Mouse (Mus musculus): Measurements from ENCODE around the gene Thbs2.

The Thbs2 gene

DNA sequence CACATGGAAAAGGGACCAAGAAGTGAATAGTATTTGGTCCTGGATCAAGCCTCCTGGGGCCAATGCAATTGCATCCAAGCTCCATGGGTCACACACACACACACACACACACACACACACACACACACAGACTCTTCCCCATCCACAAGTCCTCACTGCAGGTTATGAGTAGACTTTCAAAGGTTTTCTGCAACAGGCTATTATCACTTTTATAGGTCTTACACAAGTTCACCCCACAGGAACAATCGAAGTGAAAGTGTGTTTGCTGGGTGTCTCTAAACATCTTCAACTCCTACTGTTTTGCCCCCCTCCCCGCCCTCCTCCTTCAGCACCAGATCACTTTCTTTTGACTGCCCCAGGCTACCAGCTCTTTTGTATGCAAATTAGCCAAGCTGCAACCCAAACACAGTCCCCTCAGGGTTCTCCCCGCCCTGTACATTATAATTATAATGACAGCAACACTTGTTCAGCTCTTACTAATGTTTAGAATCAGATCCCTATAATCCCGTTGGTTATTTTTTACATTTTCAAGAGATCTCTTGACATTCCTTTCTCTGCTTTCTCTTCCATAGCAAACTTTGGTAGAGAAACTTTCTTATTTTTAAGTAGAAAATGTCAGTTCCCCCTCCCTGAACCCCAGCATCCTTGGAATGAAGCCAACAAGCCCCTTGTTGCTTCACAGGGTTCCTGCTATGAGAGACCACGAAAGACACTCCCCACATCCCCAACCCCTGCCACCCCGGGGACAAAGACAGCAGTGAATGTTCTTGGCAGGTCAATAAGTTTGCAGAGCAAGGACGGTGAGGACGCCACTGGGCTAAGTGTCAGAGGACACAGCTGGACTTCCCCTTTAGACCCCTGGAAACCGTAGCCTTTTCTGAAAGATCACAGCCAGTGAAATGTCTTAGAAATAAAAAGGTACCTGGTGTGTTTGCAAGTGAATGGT, 714 bp downstream of the Thbs2 start:
- DNase-seq, result no peak

DNA sequence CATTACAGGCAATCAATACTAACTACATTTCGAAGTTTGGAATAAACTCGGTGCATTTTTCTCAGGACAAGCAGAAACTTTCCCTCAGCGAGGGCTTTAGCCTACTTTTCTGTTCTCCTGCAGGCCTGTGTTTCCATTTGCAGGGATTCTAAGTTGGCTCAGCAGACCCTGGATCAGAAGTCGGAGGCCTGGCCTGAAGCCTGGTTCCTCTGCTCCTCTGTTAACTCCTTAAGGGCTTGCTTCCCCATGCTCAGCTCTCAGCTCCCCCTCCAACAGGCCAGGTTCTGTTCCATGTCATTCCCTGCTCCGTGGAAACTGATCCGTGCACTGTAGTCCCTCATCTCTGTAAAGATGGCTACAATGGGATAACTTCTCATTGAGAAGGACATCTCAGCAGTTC, 2.1 kb downstream of the Thbs2 start:
- DNase-seq, result no peak

DNA sequence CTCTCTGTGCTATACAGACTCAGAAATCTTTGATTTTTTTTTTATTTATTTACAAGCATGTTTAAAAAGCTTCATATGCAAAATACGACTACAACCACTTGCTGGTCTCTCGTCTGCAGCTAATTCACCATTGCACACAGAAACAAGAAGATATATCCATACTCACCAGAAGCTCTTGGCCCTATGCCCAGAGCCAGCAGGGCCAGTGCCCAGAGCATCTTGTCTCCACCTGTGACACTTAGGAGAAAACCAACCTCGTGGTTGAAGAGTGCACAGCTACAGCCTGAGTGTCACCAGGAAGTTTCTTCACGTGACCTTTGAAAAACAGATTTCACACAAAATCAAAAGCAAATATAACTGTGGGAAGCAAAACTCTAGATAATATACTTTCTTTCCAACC, 2.8 kb downstream of the Thbs2 start:
- no peak for DNase-seq

DNA sequence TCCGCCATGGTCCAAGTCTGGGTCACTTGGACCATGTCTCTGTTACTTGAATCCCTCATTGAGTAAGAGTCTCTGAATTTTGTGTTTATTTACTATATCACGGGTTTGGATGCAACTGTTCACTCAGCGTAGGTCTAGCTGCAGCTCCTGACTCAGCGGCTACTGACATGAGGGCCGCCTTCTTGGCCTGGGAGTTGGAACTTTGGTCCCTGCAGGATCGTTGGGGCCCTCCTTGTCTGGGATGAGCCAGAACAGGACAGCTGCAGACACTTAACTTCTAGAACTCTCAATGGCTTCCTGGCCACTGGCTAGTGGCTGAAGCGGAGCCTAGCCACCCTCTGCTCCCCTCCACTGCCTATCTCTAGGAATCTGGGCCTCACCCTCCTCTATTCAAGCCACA, 11.2 kb downstream of the Thbs2 start:
- DNase-seq, result no peak

DNA sequence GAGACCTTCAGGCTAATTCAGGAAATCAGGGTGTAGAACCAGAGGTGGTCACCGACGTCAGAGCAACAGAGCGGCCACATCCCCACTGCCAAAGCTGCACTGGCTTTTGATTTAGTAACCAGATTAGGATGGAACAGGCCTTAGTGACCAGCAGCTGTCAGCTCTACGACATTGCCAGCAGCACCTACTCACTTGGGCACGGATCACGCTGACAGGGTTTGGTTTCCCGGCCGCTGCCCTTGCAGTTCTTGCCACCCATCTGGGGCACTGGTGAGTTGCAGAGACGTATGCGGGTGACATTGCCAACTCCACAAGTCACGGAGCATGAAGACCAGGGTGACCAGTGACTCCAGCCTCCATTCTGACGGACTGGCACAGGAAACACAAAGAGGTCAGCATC, 13.0 kb downstream of the Thbs2 start:
- no peak for DNase-seq

DNA sequence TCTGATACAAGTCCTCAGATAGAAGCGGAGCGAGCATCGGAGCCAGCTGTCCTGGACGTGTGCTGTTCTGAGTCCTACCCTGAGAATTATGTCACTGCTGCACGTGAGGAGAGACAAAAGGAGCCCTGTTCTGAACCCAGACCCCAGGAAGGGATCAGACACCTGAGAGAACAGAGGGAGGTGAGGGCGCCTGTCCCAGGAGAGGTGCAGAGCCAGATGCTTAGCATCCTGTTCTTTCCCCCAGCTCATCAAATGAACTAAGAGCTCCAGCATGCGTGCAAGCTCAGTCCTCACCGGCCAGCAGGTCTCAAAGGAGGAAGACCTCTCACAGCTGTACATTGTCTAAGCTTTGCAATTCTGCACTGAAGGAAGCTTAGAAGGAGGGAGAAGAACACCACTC, 16.8 kb downstream of the Thbs2 start:
- no peak for DNase-seq

DNA sequence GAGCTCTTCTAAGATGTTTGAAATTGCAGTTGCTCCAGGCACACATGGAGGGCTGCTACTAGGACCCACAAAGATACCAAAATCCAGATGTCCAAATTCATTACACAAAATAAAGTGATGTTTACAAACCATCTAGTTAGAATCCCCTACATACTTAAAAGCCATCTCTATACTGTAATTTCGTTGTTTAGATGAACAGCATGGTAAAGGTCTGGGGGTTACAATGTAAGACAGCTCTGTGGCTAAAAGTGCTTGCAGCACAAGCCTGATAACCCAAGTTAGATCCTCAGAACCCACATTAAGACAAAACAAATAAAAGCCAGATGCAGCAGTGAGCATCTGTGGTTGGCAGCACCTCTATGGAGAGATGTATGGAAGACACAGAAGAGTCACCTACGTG, 18.5 kb downstream of the Thbs2 start:
- no peak for DNase-seq

DNA sequence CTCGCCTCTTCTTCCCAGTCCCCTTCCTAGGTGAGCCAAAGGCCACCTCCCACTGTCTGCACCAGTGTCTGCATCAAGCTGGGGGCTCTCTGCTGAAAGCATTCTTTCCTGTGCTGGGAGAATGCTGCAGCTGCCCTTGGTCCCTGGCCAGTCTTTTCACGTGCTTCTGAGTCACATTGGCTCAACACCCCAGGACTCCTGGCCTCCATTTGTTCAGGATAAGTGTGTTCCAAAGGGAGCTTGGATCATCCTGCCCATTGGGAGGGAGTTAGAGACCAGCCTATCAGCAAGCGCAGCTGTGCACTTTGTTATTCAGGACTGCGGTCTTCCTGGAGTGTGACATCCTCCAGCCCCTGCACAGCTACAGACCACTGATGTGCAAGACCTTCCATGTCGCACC, 21.6 kb downstream of the Thbs2 start:
- DNase-seq, result no peak

DNA sequence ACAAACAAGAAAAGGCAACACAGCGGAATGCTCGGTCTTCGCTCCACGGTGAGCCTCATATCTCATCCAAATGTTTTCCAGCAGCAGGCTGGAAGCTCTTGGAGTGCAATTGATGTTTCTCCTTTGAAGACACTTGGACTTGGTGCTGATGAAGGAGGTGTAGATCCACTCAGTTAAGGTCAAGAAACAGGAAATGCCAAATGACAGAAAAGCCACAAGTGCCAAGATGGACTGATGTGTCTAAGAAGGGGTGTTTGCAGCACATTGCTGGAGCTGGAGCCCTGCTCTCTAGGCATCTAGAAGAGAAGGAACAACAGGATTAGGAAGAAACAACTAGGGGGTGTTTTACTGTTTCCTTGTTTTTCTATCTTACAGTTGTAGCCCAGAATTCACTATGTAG, 26.8 kb downstream of the Thbs2 start:
- no peak for DNase-seq

DNA sequence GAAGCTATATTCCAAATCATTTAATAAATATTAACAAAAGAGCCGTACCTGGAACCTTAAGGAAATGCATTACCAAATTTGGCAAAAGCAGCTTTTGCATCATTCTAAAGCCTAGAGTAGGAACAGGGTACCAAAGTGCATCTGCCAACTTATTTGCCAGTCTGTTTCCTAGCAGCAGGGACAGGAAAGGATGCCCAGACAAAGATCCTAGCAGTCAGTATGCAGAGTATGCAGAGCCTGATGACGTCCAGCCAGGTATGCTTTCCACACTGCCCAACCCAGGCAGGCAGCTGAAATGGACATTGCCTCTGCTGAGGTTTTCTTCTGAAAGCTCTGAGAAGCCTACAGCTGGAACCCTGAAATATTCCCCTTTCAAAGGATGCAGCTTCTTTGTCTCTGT, 27.6 kb downstream of the Thbs2 start:
- no peak for DNase-seq

DNA sequence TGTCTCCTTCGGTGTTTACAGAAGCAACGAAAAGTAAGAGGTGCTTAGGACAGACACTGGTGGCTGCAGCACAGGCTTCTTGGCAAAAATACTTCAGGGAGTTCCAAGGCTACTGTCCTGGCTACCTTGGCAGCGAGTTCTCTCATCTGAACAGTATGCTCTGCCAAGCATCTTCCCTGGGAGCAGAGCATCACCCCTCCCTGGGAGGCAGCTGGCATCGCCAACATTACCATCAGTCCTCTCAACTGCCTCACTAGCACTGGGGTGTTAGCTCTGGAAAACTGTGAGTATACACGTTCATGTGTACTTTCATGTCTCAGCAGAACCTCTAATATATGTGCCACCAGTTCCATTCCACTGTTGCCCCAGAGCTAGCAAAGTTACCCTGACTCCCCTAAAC, 30.7 kb downstream of the Thbs2 start:
- DNase-seq, result no peak

DNA sequence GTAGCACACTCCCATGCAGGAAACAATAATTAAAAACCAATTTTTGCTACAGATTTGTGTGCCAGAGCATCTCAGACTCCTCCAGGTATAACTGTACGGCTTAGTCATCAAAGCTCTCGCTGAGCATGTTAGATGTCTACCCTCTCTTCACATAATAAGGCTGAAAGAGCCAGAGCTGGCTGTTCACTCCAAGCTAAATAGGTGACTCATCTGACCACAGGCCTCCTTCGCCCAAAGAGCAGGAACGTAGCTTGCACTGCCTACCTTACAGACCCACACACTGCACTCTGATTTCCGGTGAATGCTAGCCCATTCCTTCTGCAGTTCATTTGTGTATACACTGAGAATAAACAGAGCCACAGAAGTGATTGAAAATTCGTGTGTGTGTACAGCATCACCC, 31.6 kb downstream of the Thbs2 start:
- no peak for DNase-seq

DNA sequence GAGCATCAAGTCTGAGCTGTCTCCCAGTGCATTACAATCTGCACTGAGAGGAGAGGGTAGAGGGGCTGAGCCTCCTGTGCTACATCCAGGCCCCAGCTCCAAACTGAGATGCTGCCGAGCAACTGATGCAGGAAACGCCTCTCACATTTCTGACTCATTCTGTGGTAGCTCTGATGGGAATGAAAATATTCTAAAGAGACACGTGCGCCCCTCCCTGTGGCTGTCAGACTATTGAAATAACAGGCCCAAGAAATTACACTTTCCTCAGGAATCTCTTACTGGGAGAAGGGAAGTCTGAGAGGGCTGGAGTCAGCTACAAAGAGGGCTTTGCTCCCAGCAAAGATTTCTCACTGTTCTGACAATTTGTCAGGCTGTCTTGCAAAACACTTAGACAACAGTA, 34.3 kb downstream of the Thbs2 start:
- DNase-seq, result no peak

DNA sequence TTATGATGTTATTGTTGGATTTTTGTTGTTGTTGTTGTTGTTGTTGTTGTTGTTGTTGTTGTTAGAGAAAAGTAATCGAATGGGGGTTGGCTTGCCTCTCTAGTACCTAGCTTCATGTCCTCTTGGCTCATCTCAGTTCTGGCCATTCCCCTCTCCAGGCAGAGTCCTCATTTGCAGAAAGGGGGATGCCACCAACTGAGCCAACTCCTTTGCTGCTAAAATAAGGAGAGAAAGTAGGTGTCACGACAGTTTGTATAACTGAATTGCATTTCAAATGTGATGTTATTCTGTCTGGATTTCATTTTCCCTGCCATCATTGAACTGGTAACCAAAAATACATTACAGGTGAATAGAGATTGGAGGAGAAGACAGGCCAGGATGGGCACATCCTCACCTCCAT, 35.9 kb downstream of the Thbs2 start:
- DNase-seq, result no peak

DNA sequence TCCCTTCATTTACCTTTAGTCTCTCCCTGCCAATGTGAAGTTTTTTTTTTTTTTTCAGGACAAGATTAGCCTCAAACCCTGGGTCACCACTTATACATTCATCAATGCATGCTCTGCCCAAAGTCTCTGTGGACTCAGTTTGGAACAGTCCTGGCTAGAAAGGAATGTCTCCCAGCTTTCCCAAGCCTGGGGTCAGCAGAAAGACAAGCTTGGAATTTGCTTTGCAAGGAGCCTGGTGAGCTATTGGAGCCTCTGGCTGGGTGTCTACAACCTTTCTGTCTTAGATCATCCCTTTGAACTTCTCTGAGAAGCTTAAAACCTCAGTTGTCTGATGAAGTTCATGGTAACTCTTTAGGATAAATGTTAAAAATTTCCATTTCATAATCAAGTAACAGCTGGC, 36.9 kb downstream of the Thbs2 start:
- no peak for DNase-seq

DNA sequence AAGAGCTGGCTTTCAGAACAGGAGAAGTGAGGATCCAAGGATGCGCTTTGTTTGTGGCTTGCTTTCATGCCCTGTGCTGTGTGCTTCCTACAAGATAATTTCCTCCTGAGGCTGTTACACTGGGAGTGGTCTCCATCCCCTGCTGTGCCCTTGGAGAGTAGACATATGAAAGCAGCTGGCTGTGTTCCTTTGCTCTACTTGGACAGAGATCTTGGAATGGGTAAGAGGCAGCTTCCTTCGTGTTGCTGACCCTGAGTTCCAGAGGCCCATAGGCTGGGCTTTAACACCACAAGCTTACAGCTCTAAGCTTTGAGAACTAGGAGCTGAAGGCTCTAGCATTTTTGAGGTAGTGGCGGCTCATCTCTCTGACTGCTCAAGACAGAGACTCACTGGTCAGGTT, 39.1 kb downstream of the Thbs2 start:
- no peak for DNase-seq

DNA sequence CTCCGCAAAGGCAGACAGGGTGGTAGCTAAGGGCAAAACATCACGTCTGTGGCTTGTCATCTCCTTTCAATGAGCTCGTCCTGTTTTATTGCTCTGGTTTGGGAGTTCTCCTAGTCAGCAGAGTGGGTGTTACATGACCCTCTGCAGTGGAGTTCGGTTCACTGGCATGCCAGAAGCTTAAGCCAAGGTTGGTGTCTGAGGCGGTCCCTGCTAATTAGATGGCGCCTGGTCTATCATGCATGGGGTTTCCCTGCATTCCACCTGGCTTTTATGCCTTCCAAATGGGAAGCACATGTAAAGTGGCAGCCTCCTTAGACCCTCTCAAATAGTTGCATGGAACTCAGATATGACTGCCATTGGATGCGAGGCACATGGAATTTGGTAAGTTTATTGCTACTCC, 42.0 kb downstream of the Thbs2 start:
- DNase-seq, result no peak

DNA sequence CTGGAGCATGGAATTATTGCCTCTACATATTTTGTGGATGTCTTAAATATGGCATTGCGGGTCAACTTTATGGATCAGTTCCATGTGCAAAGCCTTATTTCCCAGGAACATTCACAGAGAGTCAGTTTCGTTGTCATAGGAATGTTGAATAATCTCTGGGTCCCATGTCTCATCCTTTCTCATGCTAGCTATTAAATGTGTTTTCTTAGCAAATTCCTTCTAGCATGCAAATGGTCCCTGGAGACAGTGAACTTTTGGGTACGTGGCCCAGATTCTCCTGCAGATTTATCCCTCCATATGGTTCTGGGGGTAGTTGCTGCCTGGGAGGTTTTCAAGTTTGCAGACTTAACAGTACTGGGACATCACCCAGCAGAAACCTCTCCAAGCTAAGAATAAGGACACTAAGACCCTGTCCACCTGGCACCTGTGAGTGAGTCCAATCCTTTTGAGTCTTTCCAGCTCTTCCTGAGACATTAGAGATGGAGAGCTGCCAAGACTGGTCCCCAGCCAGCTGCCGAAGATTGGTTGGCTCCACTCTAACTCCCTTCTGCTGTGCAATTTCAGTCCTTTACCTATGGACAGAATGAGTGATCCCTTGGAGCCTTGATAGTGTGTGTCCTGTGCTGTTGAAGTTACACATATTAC, 45.9 kb downstream of the Thbs2 start:
- DNase-seq, result no peak

DNA sequence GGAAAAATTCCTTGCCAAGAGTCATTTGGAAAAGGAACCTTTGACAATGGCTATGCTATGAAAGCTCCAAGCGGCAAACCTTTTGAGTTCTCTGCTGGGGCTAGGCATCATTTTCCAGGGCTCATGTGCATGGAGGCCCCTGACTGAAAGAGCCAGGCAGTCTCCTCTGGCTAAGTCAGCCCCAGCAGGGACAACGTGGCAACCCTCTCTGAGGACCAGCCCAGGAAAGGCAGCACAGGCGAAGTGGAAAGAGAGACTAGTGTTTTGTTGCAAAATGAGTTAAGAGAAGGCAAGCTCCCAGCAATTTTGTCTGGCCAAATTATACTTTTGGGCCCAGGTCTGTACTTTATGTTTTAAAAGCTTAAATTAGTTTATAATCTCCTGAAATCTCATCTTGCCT, 50.0 kb downstream of the Thbs2 start:
- DNase-seq, result no peak

DNA sequence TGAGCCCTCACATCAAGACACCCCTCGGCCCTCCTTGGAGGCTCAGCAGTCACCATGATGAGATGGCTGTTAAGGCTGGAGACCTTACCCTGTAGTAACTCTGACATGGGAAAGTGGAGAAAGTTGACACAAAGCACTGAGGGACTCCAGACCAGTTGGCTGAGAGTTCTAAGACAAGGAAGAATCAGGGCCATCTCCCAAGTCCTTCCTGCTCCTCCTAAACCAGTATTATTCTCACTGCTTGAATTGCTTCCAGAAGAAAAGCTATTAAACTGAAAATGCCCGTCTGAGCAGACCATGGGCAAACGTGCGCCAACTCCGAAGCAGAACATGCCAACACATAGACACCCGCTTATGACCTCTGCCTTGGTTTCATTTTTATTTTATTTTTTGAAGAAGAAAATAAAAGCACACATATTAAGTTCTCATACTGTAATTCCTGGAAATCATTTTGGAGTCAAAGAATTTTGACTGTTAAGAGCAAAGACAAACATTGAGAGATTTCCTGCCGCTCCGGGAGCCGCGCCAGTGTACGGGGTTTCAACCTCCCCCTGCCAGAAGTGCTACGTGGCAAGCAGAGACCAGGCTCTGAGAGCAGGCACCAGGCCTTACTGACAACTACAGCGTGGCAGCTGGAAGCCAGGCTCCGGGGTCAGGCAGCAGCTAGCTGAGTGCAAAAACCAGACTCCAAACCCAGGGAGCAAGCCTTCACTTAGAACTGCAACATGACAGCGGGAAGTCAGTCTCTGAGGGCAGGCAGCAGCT, 53.5 kb downstream of the Thbs2 start:
- DNase-seq, result peak; percentile 5 to 10

DNA sequence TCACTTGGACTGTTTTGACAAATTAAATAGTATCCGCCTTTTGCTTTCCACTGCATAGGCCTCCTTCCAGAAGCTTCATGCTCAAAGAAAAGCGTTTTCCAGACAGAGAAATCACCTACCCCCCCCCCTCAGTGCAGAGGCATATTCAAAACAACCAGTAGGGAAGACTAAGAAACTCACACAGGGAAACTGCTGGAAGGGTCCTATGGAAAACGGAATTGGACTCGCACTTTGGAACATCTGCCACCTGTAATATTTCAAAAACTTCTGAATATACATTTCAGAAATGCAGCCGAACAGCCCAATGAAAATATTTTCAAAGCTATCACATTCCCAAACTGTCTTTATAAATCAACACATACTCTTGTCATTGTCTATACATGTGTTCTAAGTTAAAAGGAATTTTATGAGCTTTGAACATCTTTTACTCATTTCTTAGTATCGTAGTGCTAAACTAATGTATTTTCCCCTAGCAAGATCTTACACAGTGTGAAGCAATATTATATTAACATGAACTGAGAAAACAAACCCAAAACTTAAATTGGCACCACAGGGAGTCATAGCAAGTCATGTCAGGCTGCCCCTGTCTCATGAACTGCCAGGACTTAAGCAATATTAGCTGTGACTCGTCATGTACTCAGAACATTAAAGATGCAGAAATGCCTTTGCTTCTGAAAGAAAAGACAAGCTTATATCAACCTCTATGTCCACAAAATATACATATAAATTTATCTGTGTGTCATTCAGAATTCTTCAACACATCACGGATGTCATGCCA, 58.3 kb downstream of the Thbs2 start:
- DNase-seq, result no peak

DNA sequence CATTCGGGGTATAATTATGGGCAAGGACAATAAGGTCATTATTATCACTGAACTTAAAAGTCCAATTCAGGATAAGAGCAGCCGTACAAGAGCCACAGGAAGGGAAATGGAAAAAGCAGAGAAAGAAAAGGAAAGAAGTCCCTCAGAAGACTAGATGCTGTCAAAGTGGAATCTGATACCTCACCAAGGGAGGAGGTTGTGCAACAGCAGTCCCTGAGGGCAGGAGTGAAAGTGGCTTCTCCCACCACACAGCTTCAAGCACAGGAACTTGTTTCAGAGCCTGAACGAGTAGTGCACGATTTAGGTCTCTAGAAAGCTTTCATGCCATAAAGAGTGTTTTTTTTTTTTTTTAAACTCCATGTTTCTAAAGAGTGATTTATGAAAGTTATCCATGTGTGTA, 65.1 kb downstream of the Thbs2 start:
- DNase-seq, result no peak

DNA sequence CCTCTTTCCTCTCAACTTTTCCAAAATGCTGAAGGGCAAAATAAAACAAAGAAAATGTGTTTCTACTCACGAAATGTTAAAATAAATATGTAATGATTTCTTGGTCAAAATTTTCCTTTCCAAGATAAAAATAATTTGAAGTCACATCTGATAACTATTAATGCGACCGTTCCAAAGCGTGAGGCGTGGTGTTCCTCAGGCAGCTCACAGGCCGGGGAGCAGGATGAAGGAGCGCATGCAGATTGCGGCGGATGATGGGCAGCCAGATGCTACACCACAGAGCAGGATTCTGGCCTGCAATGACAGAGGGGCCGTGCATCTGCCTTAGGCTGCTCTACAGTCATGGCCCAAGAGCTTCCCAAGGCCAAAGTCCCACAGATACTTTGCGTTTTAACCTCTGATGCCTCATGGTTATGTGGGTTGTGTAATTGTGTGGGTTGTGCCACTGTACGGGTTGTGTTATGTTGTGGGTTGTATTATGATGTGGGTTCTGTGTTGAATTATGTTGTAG, 66.2 kb downstream of the Thbs2 start:
- no peak for DNase-seq
